Mouse (Mus musculus) thymus, adult 2 months (tissue): ENCODE measurements at regions not wholly inside any gene's neighbourhood (a gene's known extent, or its start where the extent isn't known, plus 50 kb on each side); places are given as distances from the start of the nearest gene placed in this dataset.

Experiments
- DNase-seq: peaks from one replicate; pipeline ENCODE4 v3.0.0; 2021
- H3K27ac ChIP-seq: fragments of 200-500 bp; 2 replicates; pipeline ENCODE4 v1.5.1; 2012; ENCODE audit warnings: low read length, control low read depth; ENCODE audit not compliant: control insufficient read depth, insufficient read depth
- H3K27me3 ChIP-seq: fragments of 200-500 bp; 2 replicates; pipeline ENCODE4 v1.6.1; 2012; ENCODE audit warnings: mild to moderate bottlenecking, low read length, moderate library complexity, mixed read lengths; ENCODE audit not compliant: control insufficient read depth, insufficient read depth
- H3K36me3 ChIP-seq: fragments of 200-500 bp; 2 replicates; pipeline ENCODE4 v1.6.1; 2012; ENCODE audit warnings: mild to moderate bottlenecking, low read length, moderate library complexity; ENCODE audit not compliant: control insufficient read depth, insufficient read depth
- H3K4me1 ChIP-seq: fragments of 200-500 bp; replicated peaks from 2 replicates; pipeline ENCODE4 v1.6.1; 2012; ENCODE audit warnings: low read length; ENCODE audit not compliant: control insufficient read depth, insufficient read depth
- H3K4me3 ChIP-seq: fragments of 200-500 bp; 2 replicates; pipeline ENCODE4 v1.5.1; 2012; ENCODE audit warnings: mild to moderate bottlenecking, low read length, control low read depth, moderate library complexity; ENCODE audit not compliant: control insufficient read depth, insufficient read depth
- CTCF ChIP-seq: fragments of 200-500 bp; IDR thresholded peaks from 2 replicates; pipeline ENCODE4 v1.5.1; 2012; ENCODE audit warnings: mild to moderate bottlenecking, control low read depth, low read length, moderate library complexity, borderline replicate concordance; ENCODE audit not compliant: control insufficient read depth, poor library complexity, insufficient read depth; ENCODE audit errors: extremely low read depth
- POLR2A ChIP-seq: fragments of 200-500 bp; IDR thresholded peaks from 2 replicates; pipeline ENCODE4 v1.6.1; 2012; ENCODE audit warnings: mild to moderate bottlenecking, low read length, control low read depth, moderate library complexity; ENCODE audit not compliant: control insufficient read depth, poor library complexity, insufficient read depth; ENCODE audit errors: extremely low read depth
- WGBS: fragments of 180-500 bp; shearing (Covaris S2); methylation state at CpG from one replicate; pipeline ENCODE4 v1.1.7; 2018; 5-methylcytosine and 5-hydroxymethylcytosine counted together

DNA sequence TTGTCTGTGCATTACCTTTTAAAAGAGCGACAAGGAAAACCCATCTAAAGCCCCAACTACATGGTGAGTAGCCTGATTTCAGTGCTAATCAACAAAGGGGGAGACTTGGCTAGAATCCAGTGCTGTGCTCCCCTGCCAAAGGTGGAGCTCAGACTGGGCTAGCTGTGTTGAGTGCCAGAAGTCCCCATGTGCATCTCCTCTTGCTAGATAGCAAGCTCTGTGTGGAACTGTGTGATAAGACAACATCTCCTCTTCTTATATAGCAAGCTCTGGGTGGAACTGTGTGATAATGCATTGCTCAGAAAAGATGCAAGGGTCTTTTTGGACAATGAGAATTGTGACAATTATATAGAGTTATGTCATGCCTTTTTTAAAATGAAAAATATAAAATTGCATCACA is 741.4 kb downstream of the Adam6a start:
- Histone ChIP-seq H3K4me3 (no peak overlapping the region), H3K36me3 (no peaks in the 10 kb centered on the region), H3K4me1 (no peaks in the 10 kb centered on the region), H3K27ac (no peak overlapping the region), H3K27me3 (no peaks in the 10 kb centered on the region)
- no peak for DNase-seq
- WGBS = 100% methylated on average over 1 of the region's 1 CpGs
- TF ChIP-seq POLR2A = no peak
- no peak for TF ChIP-seq CTCF

- Histone ChIP-seq H3K4me1 (no peaks in the 10 kb centered on the region), H3K27ac (no peak overlapping the region), H3K36me3 (no peaks in the 10 kb centered on the region), H3K27me3 (no peaks in the 10 kb centered on the region), H3K4me3 (no peak overlapping the region)
- no peak for TF ChIP-seq POLR2A
- TF ChIP-seq CTCF = no peak
- DNase-seq = no peak
- 94% methylated on average over 3 of the region's 3 CpGs for WGBS
Measured at GRCm38 (mm10) chr12:114287041-114287440, 743.3 kb downstream of the Adam6a start.

- H3K27me3 ChIP-seq = no peaks in the 10 kb centered on the region
- TF ChIP-seq POLR2A = no peak
- 86% methylated on average over 3 of the region's 3 CpGs for WGBS
- no peak for DNase-seq
- H3K4me1 ChIP-seq = no peaks in the 10 kb centered on the region
- H3K4me3 ChIP-seq = no peak overlapping the region
- no peak overlapping the region for H3K27ac ChIP-seq
- no peaks in the 10 kb centered on the region for H3K36me3 ChIP-seq
Measured at GRCm38 (mm10) chr12:114291083-114291482, 747.4 kb downstream of the Adam6a start.

GRCm38 (mm10) chr12:114299771-114300170 is 756.1 kb downstream of the Adam6a start:
- H3K4me1 ChIP-seq = peaks cover 5% of the 10 kb centered on the region
- H3K36me3 ChIP-seq = no peaks in the 10 kb centered on the region
- DNase-seq = peak; percentile 53
- TF ChIP-seq CTCF = no peak
- no peak for TF ChIP-seq POLR2A
- H3K27ac ChIP-seq = peak overlapping the region; percentile 81
- WGBS = 5% methylated on average over 5 of the region's 5 CpGs
- H3K27me3 ChIP-seq = no peaks in the 10 kb centered on the region
- no peak overlapping the region for H3K4me3 ChIP-seq

DNA sequence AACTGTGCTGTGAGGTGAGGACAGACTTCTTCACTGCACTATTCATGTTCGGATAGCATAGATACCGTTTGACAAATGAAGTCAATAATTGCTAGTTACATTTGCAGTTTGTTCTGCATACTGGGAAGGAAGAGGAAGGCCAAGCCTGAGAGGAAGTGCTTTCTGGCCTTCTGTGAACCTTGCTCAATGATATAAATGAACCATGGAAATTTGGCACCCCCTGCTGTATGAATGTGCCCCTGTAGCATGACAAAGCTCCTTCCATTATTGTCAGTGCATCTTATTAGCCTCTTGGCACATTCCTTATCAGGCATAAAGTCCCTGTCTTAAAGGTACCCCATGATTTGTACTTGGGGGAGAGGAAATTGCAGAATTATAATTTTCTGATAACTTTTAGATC is 758.0 kb downstream of the Adam6a start:
- no peak overlapping the region for H3K27ac ChIP-seq
- H3K4me3 ChIP-seq = no peak overlapping the region
- peaks cover 5% of the 10 kb centered on the region for H3K4me1 ChIP-seq
- WGBS = 89% methylated on average over 2 of the region's 2 CpGs
- no peaks in the 10 kb centered on the region for H3K36me3 ChIP-seq
- peak; percentile 58 for DNase-seq
- no peaks in the 10 kb centered on the region for H3K27me3 ChIP-seq
- TF ChIP-seq CTCF (no peak), POLR2A (no peak)

GRCm38 (mm10) chr12:114332552-114332951 is 788.8 kb downstream of the Adam6a start:
- no peak overlapping the region for H3K27ac ChIP-seq
- no peaks in the 10 kb centered on the region for H3K36me3 ChIP-seq
- no peak for TF ChIP-seq CTCF
- no peak for TF ChIP-seq POLR2A
- DNase-seq = peak; percentile 46
- H3K4me1 ChIP-seq = no peaks in the 10 kb centered on the region
- no peak overlapping the region for H3K4me3 ChIP-seq
- no peaks in the 10 kb centered on the region for H3K27me3 ChIP-seq

GRCm38 (mm10) chr12:114366276-114366675 is 822.6 kb downstream of the Adam6a start:
- no peak for TF ChIP-seq POLR2A
- TF ChIP-seq CTCF = no peak
- H3K27me3 ChIP-seq = no peaks in the 10 kb centered on the region
- H3K36me3 ChIP-seq = no peaks in the 10 kb centered on the region
- no peak overlapping the region for H3K4me3 ChIP-seq
- no peaks in the 10 kb centered on the region for H3K4me1 ChIP-seq
- H3K27ac ChIP-seq = no peak overlapping the region
- 44% methylated on average over 3 of the region's 3 CpGs for WGBS
- DNase-seq = peak; percentile 39
